Mouse (Mus musculus) embryo, embryonic 11 days (tissue): Measurements from ENCODE around the gene Gm136.
"Not testable (repeated sequence)": the region's sequence is repeated elsewhere in the genome, so short reads cannot be mapped to it uniquely, and the experiment has no call there.

Experiments
- DNase-seq: peaks from one replicate; pipeline ENCODE4 v3.0.0-alpha.2; 2015

Gm136 gene

DNA sequence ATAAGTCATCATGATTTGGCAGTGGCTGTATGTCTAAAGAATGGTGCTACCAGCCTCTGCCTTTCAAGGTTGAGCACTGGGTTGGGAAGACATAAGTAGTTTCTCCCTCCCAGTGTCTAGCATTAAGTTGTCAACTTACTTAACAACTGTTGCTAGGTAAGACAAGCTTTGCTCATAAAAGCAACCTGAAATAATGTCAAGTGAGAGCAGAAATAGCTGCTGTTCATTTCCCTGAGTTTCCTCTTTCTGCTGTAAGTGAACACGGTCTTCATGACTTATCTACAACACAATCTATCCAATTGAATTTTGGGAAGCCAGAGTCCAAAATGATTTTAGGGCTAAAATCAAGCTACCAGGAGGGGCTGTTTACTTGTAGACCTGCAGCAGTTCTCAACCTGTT lies at the start of gene Gm136:
TSS of gene Gm136 (minus strand) at position 101 of the 400 bp plus-strand sequence.
- DNase-seq = no peak

DNA sequence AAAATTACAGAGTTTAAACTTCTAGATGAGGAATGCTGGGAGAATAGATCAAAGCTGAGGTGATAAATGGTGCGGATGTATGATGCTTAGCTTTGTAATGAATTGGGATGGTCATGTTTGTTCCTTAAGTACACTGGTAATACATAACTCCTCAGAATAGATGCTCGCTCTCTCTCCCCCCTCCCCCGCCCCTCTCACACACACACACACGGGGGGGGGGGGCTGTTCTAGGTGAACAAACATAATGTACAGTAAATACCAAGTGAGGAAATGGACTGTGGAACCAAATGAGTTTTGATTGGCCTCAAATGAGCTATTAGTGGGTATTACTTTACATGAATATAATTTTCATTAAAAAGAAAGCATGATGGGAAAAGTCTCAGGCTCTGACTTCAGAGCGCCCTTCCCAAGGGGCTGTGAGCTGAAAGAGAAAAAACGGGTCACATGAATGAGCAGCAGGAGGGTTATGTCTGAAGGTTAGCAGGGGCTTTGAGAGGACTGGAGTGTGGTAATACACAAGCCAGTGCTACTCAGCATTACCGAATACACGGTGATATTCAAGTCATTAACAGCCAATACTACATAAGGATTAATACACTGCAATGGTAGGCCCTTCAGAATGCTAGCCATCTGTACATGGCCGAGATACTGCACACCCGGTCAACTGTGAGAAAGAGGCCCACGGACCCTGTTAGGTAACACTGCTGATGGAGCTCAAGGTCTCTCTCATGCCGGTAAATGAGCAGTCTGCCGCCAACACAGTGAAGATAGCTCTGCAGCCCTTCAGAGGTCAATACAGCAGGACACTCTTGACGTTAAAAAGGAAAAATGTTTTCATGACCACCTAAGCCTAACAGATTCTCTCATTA lies 45.3 kb upstream of the Gm136 start:
- no peak for DNase-seq

DNA sequence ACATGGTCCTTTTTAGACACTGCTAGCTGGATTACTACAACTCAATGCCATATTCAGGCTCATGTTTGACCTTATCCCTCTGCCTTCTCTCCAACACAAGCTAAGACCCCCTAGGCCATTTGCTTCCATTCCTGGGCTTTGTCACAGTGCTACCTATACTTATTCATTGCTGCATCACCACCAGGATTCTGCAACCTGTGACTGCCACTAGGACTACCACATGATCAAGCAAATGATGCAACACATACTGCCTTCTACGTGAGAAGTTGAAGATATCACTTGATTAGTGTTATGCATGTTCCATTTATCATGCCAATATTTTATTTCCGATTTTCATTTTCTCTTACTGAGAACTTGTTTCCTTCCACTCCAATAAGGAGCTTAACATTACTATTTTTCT lies 41.9 kb upstream of the Gm136 start:
- no peak for DNase-seq

DNA sequence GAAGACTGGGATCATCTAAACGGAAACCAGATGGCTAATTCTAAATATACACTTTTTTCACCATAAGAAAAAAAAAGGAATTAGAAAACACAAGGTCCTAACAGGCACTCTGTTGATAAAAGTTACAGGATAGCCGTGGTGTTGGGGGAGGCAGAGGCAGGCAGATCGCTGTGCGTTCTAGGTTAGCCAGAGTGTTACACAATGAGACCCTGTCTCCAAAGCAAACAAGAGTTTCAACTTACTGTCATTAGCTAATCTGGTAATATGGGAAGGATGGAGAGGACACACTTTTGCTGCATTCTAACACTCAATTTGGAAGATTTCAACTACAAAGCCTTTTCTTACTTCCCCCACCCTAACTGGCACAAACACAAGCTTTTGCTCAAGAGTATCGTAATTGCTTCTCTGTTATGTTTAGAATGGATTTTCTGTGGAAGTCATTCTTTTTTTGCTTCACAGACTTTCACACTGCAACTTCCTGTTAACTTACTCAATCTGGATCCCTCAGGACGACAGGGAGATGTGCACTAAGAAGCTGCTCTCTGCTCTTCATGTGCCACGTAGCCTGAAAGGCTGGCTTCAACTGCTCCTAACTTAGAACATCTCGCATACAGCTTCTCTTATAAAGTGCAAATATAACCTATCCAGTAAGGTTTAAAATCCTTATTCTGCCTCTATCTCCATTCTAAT lies 41.4 kb upstream of the Gm136 start:
- no peak for DNase-seq

DNA sequence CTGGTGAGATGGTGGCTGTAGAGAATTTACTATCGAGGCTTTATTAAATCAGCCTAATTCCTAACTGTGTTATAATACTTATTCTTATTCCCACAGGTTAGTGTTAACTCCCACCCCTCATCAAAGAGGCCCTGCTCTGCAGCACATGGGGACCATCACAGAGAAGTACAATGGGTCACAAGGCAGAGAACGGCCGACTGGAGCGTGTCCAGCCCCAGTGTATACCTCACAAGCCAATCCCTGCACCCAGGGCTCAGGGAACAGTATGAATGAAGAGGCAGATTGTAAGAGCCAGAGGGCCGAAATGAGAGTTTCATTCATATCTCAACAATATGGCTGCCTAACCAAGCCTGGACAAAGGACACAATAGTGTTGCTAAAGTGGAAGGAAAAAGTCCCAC lies 40.2 kb upstream of the Gm136 start:
- no peak for DNase-seq

DNA sequence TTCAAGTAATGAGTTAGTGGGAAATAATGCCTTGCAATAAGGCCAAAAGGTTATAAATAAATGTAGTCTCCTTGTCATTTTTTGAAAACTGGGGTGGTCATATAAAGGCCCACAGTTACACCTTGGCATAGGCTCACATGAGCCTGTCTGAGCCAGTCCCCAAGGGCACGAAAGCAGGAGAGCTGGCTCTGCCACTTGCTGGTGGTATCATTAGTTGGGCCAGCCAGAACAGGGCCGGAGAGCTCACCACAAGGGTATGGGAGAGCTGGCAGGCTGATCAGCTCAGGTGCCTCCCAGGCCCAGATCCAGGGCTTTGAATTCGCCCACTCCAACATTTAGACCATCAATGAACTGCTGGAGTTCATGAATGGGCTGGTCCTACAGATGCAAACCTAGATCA lies 30.4 kb upstream of the Gm136 start:
- DNase-seq = no peak

DNA sequence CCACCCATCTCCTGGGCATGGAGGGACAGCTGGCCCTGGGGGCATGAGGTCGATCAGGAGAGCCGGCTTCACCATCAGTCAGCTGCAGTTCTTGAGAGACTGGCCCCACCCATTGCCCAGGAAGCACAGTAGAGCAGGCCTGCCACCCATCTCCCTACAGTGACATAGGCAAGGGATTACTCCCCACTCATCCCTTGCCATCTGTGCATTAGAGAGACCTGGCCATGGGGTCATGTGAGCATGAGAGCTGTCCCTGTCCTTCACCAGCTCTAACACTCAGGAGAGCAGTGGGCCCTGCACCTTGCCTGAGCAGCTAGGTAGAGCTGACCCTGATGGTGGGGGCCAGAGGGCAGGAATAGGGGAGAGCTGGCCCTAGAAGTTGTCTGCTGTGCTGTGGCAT lies 29.6 kb upstream of the Gm136 start:
- no peak for DNase-seq

DNA sequence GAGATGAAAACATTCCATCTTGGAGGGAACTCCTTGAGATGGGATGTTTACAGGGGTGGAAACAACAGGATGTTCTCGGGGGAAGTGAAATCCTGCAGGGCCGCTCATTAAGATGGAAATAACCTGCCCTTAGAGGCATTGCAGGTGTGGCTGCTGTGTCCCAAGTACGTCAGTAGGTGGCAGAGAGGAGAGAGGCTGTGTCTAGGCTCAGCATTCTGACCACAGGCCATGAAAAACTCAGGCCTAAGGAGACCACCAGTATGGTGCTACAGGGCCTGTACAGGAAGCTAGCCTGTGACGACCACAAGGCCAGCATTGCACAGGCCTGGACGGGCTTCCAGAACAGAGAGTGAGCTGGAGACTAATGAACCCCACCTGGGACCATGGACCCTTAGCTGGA lies 28.8 kb upstream of the Gm136 start:
- DNase-seq = no peak

DNA sequence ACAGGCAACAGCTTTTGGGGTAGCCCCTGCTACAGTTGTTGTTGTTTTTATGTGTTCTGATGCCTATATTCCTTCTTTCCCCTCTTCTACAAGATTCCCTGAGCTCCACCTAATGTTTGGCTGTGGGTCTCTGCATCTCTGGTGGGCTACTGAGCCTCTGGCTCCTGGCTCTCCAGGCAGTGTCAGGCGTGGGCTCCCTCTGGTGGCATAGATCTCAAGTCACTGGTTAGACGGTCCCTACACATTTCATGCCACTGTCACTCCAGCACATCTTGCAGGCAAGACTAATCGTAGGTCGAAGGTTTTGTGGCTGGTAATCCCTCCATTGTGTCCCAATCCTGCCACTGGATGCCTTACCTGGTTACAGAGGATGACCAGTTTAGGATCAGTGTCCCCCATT lies 26.7 kb upstream of the Gm136 start:
- DNase-seq = peak; percentile 37

DNA sequence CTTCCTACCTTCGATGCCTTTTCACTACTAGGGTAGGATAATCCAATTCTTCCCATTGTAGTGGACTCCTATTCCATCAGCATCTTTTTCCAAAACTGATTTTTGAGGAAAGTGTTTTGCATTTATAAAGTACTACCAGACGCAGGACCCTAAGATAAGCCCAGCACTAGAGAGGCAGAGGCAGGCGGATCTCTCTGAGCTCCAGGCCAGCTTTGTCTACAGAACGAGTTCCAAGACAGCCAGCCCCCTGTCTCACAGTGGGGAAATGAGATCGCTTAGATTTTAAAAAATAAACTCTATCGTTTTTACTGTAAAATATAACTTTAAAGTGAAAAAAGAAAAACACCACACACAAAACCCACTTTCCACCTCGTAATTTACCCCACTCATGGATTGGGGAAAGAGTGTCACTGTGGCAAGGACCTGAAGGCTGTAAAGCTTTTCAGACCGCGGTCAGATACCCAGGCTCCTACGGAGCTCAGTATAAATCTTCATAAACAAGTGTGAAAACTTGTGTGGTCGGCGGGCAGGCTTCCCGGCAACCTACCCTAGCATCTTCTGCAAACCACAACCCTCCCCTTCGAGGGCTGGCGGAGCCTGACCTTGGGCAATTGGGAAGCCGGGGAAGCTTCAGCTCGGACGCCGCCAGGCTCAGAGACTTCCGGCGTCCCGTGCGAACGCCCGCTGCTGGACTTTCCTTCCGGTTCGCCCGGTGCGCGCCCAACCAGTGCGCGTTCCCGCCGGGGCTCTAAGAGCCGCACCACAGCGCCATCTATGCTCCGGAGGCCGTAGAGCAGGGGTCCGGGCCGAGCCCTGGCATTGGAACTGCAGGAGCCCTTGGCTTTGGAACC lies 21.8 kb upstream of the Gm136 start, which contains the start of gene Smim8:
TSS of gene Smim8 (minus strand) at position 747 of the 851 bp plus-strand sequence.
- DNase-seq = peak; percentile 97

DNA sequence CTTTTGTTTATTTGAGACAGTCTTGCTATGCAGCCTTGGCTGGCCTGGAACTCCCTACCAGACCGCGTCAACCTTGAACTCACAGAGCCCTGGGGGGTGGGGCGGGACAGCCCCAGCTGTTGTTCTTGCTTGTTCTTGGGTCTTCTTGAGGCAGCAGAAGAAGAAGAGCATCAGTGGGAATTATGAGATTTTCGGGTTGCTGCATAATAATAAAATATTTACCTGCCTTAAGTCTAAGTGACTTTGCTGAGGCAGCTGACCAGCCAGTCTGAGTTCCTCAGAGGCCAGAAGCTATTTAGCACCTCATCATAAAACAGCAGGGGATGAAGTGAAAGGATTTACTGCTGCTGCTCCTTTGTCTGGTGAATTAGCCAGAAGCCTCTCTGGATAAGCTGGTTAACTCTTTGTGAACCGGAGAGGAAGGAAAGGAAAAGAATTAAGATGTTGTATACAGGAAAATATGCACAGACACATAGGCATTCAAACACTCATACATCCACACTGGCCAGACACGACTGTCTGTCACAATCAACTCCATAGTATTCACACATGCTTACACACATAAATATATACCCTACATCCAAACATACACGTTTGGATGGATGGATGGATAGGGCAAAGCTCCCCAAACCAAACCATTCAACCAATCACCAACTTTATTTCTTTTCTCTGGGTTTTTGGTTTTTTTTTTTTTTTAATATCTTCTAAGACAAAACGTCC lies 15.7 kb upstream of the Gm136 start:
- DNase-seq = peak; percentile 68

DNA sequence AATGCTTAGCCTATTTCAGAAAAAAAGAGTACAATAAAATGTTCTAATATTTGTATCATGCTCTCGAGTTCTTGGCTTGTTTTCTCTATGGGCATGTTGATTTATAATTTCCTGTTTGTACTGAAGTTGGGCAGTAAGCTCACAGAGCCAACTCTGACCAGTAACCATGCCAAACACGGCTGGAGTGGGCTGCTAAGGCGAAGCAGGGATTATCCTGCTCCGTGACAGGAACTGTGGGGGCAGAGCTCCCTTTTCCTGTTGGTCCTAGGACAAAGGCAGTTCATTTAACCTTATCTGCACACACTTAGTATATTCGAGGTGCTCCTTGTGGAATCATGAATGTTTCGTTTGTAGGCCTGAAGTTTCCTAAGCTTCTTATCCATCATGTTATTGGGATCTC lies 6.8 kb downstream of the Gm136 start:
- DNase-seq = no peak

DNA sequence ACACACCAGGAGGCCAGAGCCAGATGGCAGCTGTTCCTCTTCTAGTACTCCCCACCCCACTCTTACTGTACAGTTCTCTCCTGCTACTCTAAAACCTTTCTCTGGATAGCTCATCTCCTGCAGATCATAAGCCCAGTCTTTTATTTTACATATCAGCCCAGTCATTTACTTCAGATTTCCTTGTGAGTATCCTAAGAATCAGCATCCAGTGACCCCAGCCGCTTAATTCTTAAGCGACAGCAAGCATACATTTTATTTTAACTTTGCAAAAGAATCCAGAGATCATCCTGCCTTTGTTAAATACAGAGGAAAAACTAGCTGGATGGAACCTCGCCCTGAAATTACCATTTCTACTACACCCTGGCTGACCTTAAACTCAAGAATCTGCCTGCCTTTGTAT lies 21.6 kb downstream of the Gm136 start:
- no peak for DNase-seq

DNA sequence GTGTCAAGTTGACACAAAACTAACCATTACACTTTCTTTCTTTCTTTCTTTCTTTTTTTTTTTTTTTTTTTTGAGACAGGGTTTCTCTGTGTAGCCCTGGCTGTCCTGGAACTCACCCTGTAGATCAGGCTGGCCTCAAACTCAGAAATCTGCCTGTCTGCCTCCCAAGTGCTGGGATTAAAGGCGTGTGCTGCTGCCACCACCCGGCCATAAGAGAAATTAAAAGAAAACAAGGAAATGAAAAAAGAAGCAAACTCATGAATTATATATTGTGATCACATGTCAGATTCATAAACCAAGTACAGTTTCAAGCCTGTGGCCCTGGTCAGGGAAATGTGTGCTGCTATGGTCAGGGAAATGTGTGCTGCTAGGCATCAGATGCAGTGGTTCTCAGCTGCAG lies 22.6 kb downstream of the Gm136 start:
- not testable (repeated sequence) for DNase-seq

DNA sequence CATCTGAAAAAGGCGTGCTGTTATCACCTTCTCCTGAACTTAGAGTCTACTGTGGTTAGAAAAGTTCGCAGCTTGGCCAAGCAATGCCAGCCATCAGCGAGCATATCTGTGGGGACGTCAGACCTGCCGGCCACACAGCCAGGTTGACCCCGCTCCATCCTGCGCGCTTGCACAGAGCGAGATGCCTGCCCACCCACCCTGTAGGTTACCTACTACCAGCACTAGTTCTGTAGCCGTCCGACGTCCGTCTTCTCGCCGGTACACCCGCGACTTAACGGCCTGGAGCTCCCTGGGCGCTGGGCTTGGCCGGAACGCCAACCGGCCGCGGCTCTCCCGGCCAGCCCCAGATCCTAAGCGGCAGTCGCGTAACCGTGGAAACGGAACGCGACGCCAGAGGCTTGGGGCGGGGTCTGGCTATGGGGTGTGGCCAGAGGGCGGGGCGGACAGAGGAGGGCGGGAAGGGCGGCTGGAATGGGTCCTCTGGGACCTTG lies 26.2 kb downstream of the Gm136 start, which contains the start of gene Cfap206:
TSS of gene Cfap206 (minus strand) at position 356 of the 491 bp plus-strand sequence.
- DNase-seq = peak; percentile 93

DNA sequence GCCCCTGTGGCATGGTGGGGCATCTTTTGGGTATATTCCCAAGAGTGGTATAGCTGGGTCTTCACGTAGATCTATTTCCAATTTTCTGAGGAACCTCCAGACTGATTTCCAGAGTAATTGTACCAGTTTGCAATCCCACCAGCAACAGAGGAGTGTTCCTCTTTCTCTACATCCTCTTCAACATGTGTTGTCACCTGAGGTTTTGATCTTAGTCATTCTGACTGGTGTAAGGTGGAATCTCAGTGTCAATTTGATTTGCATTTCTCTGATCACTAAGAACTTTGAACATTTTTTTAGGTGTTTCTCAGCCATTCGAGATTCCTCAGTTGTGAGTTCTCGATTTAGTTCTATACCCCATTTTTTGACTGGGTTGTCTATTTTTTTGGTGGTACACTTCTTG lies 30.4 kb downstream of the Gm136 start:
- not testable (repeated sequence) for DNase-seq

DNA sequence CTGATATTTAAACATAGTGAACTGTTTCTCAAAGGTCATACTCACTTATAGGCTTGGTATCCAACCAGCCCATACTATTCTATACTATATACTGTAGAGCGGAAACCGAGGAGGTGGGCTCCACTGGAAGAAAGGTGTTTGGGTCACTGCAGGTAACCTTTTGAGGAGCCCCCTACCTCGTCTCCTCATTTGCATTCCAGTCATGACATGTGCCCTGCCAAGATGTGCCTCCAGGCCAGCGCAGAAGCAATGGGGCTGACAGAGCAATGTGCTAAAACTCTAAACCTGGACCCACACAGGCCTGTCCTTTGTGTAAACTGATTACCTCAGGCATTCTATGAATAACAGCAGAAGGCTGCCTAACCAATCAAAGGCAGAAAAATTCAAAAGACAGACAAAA lies 31.8 kb downstream of the Gm136 start:
- DNase-seq = no peak

DNA sequence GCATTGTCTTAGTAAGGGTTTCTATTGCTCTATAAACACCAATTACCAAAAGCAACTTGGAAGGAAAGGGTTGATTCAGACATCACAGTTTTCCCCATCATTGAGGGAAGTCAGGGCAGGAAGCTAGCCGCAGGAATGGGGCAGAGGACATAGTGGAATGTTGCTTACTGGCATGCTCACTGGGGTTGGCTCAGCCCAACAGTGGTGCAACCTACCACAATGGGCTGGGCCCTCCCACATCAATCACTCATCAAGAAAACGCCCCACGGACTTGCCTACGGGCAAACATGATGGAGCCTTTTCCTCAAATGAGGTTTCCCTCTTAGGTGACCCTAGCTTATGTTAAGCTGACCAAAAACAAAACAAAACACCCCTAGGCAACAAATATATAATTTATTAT lies 32.9 kb downstream of the Gm136 start:
- no peak for DNase-seq

DNA sequence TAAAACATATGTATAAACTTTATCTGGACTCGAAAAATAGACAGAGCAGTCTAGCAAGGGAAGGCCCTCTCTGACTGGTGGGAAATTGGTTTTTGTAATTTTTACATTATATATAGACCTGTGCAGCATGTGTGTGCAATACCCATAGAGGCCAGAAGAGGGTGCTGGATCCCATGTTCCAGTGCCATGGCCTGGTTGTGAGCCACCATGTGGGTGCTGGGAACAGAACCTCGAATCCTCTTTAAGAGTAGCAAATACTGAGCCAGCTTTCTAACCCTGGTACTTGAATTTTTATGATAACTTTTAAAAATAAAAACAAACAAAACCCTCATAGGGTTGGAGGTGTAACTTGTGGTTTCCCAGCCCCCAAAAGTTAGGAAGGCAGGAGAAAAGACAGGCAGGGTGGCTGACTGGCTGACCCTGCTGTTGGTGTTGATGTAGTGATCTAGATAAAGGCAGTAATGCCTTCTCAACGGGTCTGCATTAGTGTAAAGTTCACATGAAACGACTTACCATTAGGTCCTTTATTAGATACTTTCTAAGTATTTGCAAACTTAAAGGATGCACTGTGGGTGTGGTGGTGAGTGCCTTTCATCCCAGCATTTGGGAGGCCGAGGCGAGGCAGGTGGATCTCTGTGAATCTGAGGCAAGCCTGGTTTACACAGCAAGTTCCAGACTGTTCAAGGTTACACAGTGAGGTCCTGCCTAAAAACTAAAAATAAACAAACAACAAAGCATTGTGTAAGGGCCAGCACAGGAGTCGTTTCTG lies 35.8 kb downstream of the Gm136 start:
- DNase-seq = no peak

DNA sequence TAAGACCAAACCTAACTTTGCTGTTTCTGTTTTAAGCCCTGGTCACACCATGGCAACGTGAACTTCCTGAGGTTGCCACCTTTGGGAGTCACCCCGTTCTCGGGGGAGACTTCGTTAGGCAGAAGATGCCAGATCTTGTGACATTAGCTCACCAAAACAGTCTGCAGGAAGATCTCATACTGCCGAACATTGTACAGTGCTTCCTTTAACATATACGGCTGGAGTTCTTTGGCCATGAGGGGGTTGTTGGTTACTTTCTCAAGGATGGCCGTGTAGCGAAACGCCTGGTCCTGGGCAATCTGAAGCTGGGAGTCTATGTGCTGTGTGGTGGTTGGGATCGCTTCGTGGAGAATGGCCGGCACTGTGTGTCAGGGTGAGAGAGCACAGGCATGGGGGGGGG lies 36.6 kb downstream of the Gm136 start:
- DNase-seq = no peak

DNA sequence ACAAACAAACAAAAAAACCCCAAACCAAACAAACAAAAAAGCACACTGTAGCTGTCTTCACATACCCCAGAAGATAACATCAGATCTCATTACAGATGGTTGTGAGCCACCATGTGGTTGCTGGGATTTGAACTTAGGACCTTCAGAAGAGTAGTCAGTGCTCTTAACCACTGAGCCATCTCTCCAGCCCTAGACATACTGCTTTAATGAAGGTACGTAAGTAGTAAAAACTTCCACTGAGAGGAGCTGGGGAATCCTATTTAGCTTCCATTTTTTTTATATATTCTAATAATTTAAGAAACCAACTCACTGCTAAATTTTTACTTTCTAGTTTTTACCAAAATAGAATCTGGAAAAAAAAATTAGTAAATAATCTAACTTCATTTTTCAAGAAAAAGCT lies 41.0 kb downstream of the Gm136 start:
- DNase-seq = no peak

DNA sequence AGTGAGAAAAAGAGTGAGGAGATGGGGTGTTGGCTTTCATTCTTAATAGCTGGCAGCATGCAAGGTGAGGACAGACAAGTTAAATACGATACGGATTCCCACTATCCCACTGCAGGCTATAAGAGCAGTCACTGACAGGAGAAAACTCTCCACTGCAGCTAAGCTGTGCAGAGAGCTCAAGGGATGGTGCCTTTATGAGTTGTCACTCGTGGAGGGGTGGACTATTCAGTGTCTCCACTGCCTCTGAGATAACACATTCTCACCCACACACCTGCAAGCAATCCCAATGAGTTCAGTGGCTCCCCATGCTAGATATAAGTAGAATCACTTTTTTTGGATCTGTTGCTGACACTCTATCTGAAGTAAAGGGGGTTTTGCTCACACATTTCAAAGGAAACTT lies 47.9 kb downstream of the Gm136 start:
- DNase-seq = no peak
